In genomic region chr2:94122182-94123041, GRCm38 (mm10) we compare ENCODE assay signal across 8 mouse cellular contexts. TPM values are rescaled to one million over a fixed set of nuclear protein-coding genes. Genes with fewer than 3 reads are reported as not detected.
DNase-seq lines count a peak whose midpoint lies in the region; ATAC-seq lines count a peak whose summit lies in the region.

No protein-coding gene starts in this region.

- H3K4me3 ChIP-seq in heart, embryonic 12.5 days: peak overlapping the region; percentile 23; the same call in 1 of the 2 replicates

- 0 out of 2 replicates have a peak overlapping the region, but pooled peaks have one; percentile 8 for H3K9ac ChIP-seq in heart, embryonic 12.5 days

- no peaks in the 10 kb centered on the region for H3K9me3 ChIP-seq in heart, embryonic 12.5 days (replicated peaks)

- DNase-seq in embryo, embryonic 11 days: peak; percentile 29
- DNase-seq in embryo, embryonic 9.5 days (ENCODE audit: extremely low spot score): no peak
- DNase-seq in cerebellum, adult 9-10 months: peak; percentile 50
- DNase-seq in left cerebral cortex, adult 8-10 months (ENCODE audit: low spot score in 2 of 2): peak; percentile 5 to 27
- DNase-seq in retina, postnatal 1 day: peak; percentile 66

- ATAC-seq in heart, embryonic 12.5 days (ENCODE audit: insufficient number of reproducible peaks, low FRiP score): no peak
- ATAC-seq in megakaryocyte, adult 5-6 weeks (ENCODE audit: poor library complexity, severe bottlenecking): no peak
- ATAC-seq in erythroid progenitor cell, adult 5-6 weeks (replicated peaks; ENCODE audit: low FRiP score, poor library complexity, severe bottlenecking): no peak

- peak overlapping the region; percentile 98 for H3K27ac ChIP-seq in heart, embryonic 12.5 days (ENCODE audit: poor library complexity, severe bottlenecking)

- H3K36me3 ChIP-seq in heart, embryonic 12.5 days: no peaks in the 10 kb centered on the region

- peaks cover 44% of the 10 kb centered on the region for H3K4me1 ChIP-seq in heart, embryonic 12.5 days (replicated peaks)

- H3K27me3 ChIP-seq in heart, embryonic 12.5 days (replicated peaks): no peaks in the 10 kb centered on the region

- 32% methylated on average over 7 of the region's 7 CpGs for WGBS in heart, embryonic 12.5 days

- H3K4me2 ChIP-seq in heart, embryonic 12.5 days: peak overlapping the region; percentile 62

RNA-seq across cellular contexts. Expression of gene Hsd17b12, which starts 35.4 kb away (rescaled TPM):
- polyA plus RNA-seq in heart, embryonic 12.5 days (2016; fragmentation: Nextera tagmentation; extraction: Ambion mirVana): 66.8 and 69.9 TPM in 2 replicates
- total RNA-seq in left cerebral cortex, adult 8-10 months (2022): 10 to 100 TPM; 72.1 to 79.2 (median 75.7) TPM
- total RNA-seq in megakaryocyte, adult 5-6 weeks (2015): 67.6 and 70.4 TPM in 2 replicates
- total RNA-seq in megakaryocyte, adult 5-6 weeks (2017): 72.0 and 80.6 TPM in 2 replicates
- 10.9 and 12.6 TPM in 2 replicates for total RNA-seq in erythroid progenitor cell, adult 5-6 weeks (2015; ENCODE audit: low replicate concordance)
- total RNA-seq in erythroid progenitor cell, adult 5-6 weeks (2017; ENCODE audit: low replicate concordance): 12.6 and 13.3 TPM in 2 replicates

Comparison
In these comparisons a context has a peak if more than half of its experiments do, and no peak if none do; other contexts are left out.
1. RNA of gene Hsd17b12, which starts 35.4 kb away (total RNA-seq): 67.6 to 80.6 TPM in megakaryocyte, adult 5-6 weeks and 72.1 to 79.2 TPM in left cerebral cortex, adult 8-10 months; 10.9 to 13.3 TPM in erythroid progenitor cell, adult 5-6 weeks; every median in the first group is over 4 times any median in the second.